Mouse (Mus musculus): ENCODE data around the gene Rnf7. TPM values are rescaled to one million over a fixed set of nuclear protein-coding genes. Genes with fewer than 3 reads are reported as not detected.

The Rnf7 gene
- total RNA-seq, 2 experiments from 2014 or later: 81.0 to 94.0 TPM

- no peak for DNase-seq
Observed at GRCm38 (mm10) chr9:96469556-96470265, 8.8 kb downstream of the Rnf7 start.

DNA sequence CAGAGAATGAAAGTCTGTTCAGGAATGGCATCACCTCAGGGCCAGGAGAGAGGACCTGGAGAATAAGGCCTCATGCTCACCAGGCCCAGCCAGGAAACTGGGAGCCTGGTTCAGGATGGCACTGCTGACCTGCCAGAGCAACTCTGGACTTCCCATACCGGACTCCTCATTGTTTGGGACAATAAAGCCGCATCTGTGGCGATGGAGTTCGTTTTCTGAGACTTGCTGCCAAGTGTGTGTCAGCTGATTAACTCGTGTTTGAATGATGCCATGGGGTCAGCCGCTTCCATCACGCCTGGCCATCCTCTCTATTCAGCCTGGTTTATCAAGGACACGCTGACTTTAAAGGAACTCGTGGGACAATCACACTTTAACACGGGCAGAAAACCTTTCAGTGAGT lies 14.8 kb downstream of the Rnf7 start:
- no peak for DNase-seq

DNA sequence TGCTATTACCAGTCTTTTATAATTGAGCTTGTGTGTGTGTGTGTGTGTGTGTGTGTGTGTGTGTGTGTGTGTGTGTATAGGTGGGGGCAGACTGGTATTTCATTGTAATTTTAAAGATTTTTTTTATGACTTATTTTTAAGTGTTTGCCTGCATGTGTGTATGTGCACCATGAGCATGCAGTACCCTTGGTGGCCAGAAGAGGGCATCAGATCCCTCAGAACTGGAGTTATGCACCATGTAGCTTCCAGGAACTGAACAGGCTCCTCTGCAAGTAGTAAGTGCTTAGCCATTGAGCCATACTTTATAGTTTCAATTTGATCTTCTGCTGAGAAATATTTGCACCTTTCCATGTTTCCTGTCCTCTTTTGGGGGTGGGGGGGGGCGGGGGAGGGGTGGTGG lies 16.9 kb downstream of the Rnf7 start:
- no peak for DNase-seq

GRCm38 (mm10) chr9:96460117-96460865 lies 18.2 kb downstream of the Rnf7 start:
- no peak for DNase-seq

GRCm38 (mm10) chr9:96455618-96456017 lies 22.9 kb downstream of the Rnf7 start:
- no peak for DNase-seq

- no peak for DNase-seq
Observed at GRCm38 (mm10) chr9:96452956-96453355, 25.5 kb downstream of the Rnf7 start.

GRCm38 (mm10) chr9:96450900-96451720 lies 27.4 kb downstream of the Rnf7 start:
- DNase-seq: peak; percentile 53

DNA sequence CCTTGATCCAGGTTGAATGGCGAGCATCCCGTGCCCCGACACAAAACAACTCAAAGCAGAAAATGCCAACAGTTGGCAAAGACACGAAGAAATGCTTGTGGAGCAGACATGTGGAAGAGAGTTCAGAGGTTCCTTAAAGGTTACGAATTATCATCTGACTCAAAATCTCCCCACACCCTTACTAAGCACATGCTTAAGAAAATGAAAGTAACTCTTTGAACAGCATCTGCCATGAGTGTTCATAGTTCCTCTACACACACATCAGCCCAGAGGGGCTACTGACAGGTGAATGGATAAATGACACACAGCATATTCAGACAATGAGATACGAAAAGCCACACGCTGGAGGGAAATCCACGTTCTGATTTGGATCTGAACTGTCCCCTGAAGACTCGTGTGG lies 29.0 kb downstream of the Rnf7 start:
- DNase-seq: no peak

GRCm38 (mm10) chr9:96445351-96445750 lies 33.1 kb downstream of the Rnf7 start:
- no peak for DNase-seq

DNA sequence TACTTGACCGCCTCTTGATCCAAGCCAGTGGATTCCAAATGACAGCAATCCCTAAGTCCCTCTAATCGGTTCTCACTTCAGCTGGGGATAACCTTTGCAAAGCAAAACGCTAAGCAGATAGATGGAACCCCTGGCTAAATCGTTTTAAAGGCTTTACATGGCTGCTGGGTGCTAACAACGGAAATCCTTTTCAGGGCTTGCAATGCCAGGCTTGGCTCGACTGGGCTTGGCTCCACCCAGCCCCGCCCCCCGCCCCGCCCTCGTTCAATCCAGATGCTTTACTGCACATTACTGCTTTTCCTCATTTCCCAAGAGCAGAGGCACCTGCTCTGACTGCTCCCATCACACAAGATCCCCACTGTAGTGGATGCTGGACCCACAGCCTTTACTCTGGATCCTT lies 36.4 kb downstream of the Rnf7 start:
- no peak for DNase-seq

DNA sequence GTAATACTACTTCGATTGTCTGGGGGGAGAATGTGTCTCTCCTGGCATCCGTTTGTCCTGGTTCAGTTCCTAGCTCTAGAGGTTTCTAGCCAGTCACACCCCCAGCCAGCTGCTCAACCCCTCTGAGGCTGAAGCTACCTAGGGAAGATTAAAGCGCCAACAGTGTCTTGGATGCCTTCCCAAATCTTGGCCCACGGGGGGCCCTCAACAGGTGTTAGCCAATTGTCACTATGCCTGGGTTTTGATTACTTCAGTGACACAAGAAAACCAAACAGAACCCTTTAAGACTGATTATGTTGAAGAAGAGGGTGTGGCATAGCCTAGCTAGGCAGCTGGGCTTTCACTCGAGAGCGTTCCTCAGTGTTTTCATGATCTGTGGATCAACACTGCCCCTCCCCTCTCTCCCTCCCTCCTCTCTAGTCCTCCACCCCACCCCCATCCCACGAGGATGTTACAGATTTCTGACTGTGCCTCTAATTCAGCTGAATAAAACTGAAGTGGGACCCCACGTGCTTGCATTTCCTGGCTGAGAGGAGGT lies 40.1 kb downstream of the Rnf7 start:
- peak; percentile 30 for DNase-seq

- peak; percentile 77 for DNase-seq
Observed at GRCm38 (mm10) chr9:96437805-96438333, 40.6 kb downstream of the Rnf7 start.

DNA sequence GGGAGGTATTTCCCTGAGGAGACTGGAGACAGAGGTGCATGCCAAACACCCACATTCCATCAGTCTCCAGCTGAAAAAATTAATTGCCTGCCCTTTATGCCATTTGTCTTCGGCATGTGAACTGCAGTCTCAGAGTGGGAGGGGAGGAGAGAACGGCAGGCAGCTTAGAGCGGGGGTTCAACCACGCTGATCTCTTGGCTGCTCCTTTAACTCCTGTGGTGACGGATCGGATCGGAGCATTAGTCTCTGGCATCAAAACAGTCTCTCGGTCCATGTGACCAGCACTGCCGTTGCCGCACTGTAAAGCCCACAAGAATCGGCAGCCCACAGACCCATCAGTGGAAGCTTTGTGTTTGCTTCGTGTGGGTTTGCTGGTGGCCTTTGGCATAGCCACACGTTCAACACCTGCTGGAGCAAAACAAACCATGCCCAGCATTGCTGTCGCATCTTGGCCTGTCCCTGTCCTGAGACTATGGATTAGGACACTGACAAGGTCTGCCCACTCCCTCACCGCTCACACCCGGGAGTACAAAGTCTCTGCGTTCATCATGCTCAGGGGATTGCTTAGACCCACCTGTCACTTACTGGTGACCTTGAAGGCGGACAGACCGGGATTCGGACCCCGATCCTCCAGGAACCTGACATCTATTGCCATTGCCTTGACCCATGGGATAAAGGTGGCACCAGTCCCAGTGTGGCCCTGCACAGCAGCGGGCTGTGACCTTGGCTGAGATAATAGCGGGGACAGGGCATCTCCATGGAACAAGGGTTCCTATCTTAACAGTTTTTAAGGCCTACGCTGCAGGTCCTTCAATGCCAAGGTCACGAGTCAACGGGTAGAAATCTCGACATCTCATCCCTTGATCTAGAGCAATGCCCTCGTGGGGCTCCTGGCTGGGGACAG lies 41.3 kb downstream of the Rnf7 start:
- DNase-seq: peak; percentile 54

DNA sequence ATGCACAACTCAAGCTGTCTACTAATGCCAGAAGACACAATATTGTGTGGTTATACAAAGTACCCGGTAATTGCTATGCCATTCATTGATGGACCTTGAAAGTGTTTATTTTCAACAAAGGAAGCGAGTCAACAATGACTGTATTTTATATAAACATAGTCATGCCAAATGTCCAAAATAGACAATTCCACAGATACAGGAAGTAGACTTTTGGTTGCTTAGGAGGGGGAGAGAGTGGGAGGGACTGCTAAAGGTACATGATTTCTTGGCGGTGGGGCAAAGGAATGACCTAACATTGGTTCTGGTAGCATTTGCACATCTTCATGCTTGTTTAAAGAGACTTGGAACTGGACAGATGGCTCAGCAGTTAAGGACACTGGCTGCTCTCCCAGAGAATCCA lies 45.9 kb downstream of the Rnf7 start:
- DNase-seq: no peak

DNA sequence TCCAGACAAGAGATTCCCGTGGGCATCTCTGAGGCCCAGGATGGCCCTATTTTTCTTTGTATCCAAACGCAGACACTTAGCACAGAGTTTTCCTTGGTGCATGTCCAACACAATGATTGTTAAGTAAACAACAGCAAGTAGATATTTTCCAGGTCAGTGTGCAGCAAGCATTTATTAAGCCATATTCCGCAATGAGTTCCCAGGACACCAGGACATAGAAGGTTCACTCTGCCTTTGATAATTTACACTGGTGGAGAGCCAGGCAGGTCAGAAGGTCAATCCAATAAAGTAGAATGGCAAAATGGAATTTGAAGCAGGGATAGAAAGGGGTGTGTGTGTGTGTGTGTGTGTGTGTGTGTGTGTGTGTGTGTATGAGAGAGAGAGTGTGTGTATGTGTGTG lies 47.4 kb downstream of the Rnf7 start:
- DNase-seq: no peak

GRCm38 (mm10) chr9:96428336-96429046 lies 50.0 kb downstream of the Rnf7 start:
- DNase-seq: peak; percentile 32

DNA sequence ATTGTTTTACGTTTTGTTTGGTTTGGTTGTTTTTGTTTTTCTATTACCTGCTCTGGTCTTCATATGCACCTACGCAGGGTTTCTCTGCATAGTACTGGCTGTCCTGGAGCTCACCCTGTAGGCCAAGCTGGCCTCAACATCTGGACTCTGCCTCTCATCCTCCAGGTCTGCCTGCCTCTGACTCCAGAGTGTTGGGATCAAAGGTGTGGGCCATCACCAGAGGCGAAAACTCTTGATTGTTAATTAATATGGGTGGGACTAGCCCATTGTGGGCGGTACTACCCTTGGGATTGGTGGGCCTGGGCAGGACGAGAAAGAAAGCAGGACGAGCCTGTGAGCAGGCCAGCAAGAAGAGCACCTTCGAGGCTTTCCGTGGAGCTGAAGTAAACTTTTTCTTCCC lies 54.4 kb downstream of the Rnf7 start:
- DNase-seq: no peak

Measured in heart, postnatal 4 days (tissue).